Mouse (Mus musculus): Measurements from ENCODE around the gene Ppp4c. TPM values are rescaled to one million over a fixed set of nuclear protein-coding genes. Genes with fewer than 3 reads are reported as not detected.

Gene Ppp4c
- polyA plus RNA-seq (2016; fragmentation: Nextera tagmentation; extraction: Ambion mirVana): 233 and 325 TPM in 2 replicates

- no peaks in the 10 kb centered on the region for H3K9me3 ChIP-seq
- under 1% methylated on average over 75 of the region's 83 CpGs for WGBS
- H3K27ac ChIP-seq: peak within 1 kb of the TSS; percentile 97
- peak within 1 kb of the TSS; percentile 95 for H3K4me3 ChIP-seq
- peaks cover 37% of the 10 kb centered on the region for H3K4me1 ChIP-seq
- peak; percentile 99 for DNase-seq (ENCODE audit: low spot score)
- peaks cover 70% of the 10 kb centered on the region for H3K36me3 ChIP-seq
- H3K27me3 ChIP-seq (ENCODE audit: insufficient read depth, poor library complexity, severe bottlenecking): no peaks in the 10 kb centered on the region
Measured at GRCm38 (mm10) chr7:126791851-126792720, at the start of gene Ppp4c. Gene Ppp4c, minus strand, starts transcription at chr7:126792496.

- Histone ChIP-seq H3K9me3 (no peaks in the 10 kb centered on the region), H3K4me1 (0 out of 2 replicates have a peak, but pooled peaks cover 3% of the 10 kb centered on the region), H3K27me3 (ENCODE audit: insufficient read depth, poor library complexity, severe bottlenecking) (peaks cover 46% of the 10 kb centered on the region), H3K36me3 (no peaks in the 10 kb centered on the region), H3K4me3 (no peak overlapping the region), H3K27ac (no peak overlapping the region)
- 95% methylated on average over 1 of the region's 1 CpGs for WGBS
- no peak for DNase-seq (ENCODE audit: low spot score)
Measured at GRCm38 (mm10) chr7:126833294-126833693, 41.0 kb upstream of the Ppp4c start.

DNA sequence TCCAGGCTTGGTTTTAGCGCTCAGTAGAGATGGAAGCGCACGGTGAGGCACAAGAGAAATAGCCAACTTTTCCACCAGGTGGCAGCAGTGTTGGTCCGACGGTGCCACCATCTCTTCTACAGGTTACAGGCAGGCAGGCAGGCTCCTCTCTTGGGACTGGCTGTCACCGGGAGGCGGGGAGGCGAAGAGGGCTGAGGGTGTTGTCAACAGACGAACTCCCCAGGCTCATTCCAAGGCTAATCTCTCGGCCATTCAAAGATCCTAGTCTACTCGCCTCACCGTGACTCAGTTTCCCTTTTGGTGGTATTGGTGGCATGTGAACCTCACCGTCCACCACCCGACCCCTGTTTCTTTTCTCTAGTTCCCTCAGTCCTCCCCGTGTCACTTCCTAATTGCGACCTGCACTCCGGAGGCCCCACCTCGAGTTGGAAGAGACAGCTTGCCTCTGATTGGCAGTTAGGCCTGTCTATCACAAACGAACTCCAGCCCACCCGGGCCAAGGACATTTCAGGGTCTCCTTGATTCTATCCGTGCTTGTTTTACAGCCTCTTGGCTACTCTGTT, 39.8 kb upstream of the Ppp4c start:
- Histone ChIP-seq H3K4me1 (0 out of 2 replicates have a peak, but pooled peaks cover 3% of the 10 kb centered on the region), H3K4me3 (peak overlapping the region; percentile 56), H3K27ac (peak overlapping the region; percentile 67), H3K36me3 (no peaks in the 10 kb centered on the region), H3K27me3 (ENCODE audit: insufficient read depth, poor library complexity, severe bottlenecking) (peaks cover 52% of the 10 kb centered on the region), H3K9me3 (no peaks in the 10 kb centered on the region)
- 2% methylated on average over 21 of the region's 21 CpGs for WGBS
- DNase-seq (ENCODE audit: low spot score): peak; percentile 93

- Histone ChIP-seq H3K4me1 (0 out of 2 replicates have a peak, but pooled peaks cover 3% of the 10 kb centered on the region), H3K9me3 (no peaks in the 10 kb centered on the region), H3K36me3 (no peaks in the 10 kb centered on the region), H3K4me3 (peak within 1 kb of the TSS; percentile 56), H3K27ac (peak within 1 kb of the TSS; percentile 67), H3K27me3 (ENCODE audit: insufficient read depth, poor library complexity, severe bottlenecking) (peaks cover 52% of the 10 kb centered on the region)
- 53% methylated on average over 5 of the region's 5 CpGs for WGBS
- DNase-seq (ENCODE audit: low spot score): no peak
Measured at GRCm38 (mm10) chr7:126831539-126831938, 39.2 kb upstream of the Ppp4c start, which contains the start of gene 4930451I11Rik. Gene 4930451I11Rik, minus strand, starts transcription at chr7:126831639.

DNA sequence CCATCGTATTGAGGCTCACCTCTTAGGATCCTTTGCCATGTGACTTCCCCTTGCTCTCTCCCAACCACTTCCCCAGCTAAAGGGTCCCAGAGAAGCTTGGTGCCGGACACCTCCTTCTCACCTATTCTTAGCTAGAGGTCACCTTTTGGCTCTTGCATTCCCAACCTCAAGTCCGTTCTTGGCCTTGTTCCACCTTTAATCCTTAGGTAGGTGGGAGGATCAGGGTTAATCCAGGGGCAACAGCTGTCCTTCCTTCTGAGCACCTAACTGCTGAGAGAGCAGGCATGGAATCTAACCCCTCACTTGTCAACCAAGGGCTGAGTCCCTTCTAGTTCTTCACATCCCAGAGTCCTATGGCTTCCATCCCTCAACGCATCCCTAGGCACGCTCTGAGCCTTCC, 33.7 kb upstream of the Ppp4c start:
- WGBS: 62% methylated on average over 5 of the region's 5 CpGs
- Histone ChIP-seq H3K27ac (no peak overlapping the region), H3K4me3 (no peak overlapping the region), H3K36me3 (no peaks in the 10 kb centered on the region), H3K9me3 (no peaks in the 10 kb centered on the region), H3K27me3 (ENCODE audit: insufficient read depth, poor library complexity, severe bottlenecking) (peaks cover 75% of the 10 kb centered on the region), H3K4me1 (peaks cover 18% of the 10 kb centered on the region)
- no peak for DNase-seq (ENCODE audit: low spot score)

DNA sequence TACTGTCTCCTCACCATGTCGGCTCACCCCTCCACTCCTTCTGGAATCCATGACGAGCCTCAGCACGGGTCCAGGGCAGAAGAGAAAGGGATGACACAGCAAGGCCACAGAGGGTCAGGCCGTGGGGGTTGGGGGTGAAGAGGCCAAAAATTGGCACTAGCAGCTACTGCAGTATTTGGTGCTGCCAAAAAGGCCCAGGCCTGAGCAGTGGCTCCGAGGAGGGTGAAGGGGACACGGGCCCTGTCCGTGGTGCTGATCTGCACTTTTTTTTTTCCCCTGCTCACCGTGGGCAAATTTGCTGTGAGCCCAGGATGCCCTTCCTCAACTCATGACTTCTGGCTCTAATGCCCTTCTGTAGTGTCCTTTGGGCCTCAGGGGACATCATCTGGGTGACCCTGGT, 33.1 kb upstream of the Ppp4c start:
- peaks cover 69% of the 10 kb centered on the region for H3K27me3 ChIP-seq (ENCODE audit: insufficient read depth, poor library complexity, severe bottlenecking)
- H3K4me1 ChIP-seq: peaks cover 18% of the 10 kb centered on the region
- 20% methylated on average over 8 of the region's 8 CpGs for WGBS
- H3K9me3 ChIP-seq: no peaks in the 10 kb centered on the region
- H3K4me3 ChIP-seq: no peak overlapping the region
- no peak for DNase-seq (ENCODE audit: low spot score)
- H3K36me3 ChIP-seq: no peaks in the 10 kb centered on the region
- H3K27ac ChIP-seq: no peak overlapping the region

DNA sequence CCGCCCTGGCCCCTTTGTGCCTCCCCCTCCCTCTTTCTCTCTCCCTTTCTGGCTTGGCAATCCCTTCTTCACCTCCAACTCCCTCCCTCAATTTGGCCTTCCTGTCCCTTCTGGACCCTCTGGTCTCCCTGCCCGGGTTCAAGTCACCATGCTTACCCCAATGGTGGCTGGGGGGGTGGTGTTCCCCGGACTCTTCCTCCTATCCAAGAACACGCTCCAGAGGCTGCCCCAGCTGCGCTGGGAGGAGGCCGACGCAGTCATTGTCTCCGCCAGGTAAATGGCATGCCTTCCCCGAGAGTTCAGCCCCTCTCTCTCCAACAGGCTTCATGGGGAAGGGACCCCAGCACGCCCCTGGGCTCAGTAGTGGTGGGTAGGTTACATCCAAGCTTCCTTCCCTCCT, 31.6 kb upstream of the Ppp4c start:
- Histone ChIP-seq H3K4me1 (peaks cover 18% of the 10 kb centered on the region), H3K36me3 (no peaks in the 10 kb centered on the region), H3K4me3 (no peak overlapping the region), H3K27ac (no peak overlapping the region), H3K27me3 (ENCODE audit: insufficient read depth, poor library complexity, severe bottlenecking) (peaks cover 55% of the 10 kb centered on the region), H3K9me3 (no peaks in the 10 kb centered on the region)
- WGBS: 14% methylated on average over 10 of the region's 10 CpGs
- no peak for DNase-seq (ENCODE audit: low spot score)

- Histone ChIP-seq H3K27me3 (ENCODE audit: insufficient read depth, poor library complexity, severe bottlenecking) (peaks cover 49% of the 10 kb centered on the region), H3K4me3 (peak overlapping the region; percentile 54), H3K4me1 (peaks cover 18% of the 10 kb centered on the region), H3K9me3 (no peaks in the 10 kb centered on the region), H3K27ac (0 out of 2 replicates have a peak overlapping the region, but pooled peaks have one; percentile 25), H3K36me3 (no peaks in the 10 kb centered on the region)
- 1% methylated on average over 12 of the region's 19 CpGs for WGBS
- no peak for DNase-seq (ENCODE audit: low spot score)
Measured at GRCm38 (mm10) chr7:126823202-126823711, 31.0 kb upstream of the Ppp4c start.

GRCm38 (mm10) chr7:126822741-126823140, 30.4 kb upstream of the Ppp4c start:
- peaks cover 48% of the 10 kb centered on the region for H3K27me3 ChIP-seq (ENCODE audit: insufficient read depth, poor library complexity, severe bottlenecking)
- H3K27ac ChIP-seq: 0 out of 2 replicates have a peak overlapping the region, but pooled peaks have one; percentile 25
- no peak for DNase-seq (ENCODE audit: low spot score)
- H3K4me1 ChIP-seq: peaks cover 18% of the 10 kb centered on the region
- 5% methylated on average over 9 of the region's 9 CpGs for WGBS
- H3K9me3 ChIP-seq: no peaks in the 10 kb centered on the region
- H3K4me3 ChIP-seq: peak overlapping the region; percentile 54
- no peaks in the 10 kb centered on the region for H3K36me3 ChIP-seq

DNA sequence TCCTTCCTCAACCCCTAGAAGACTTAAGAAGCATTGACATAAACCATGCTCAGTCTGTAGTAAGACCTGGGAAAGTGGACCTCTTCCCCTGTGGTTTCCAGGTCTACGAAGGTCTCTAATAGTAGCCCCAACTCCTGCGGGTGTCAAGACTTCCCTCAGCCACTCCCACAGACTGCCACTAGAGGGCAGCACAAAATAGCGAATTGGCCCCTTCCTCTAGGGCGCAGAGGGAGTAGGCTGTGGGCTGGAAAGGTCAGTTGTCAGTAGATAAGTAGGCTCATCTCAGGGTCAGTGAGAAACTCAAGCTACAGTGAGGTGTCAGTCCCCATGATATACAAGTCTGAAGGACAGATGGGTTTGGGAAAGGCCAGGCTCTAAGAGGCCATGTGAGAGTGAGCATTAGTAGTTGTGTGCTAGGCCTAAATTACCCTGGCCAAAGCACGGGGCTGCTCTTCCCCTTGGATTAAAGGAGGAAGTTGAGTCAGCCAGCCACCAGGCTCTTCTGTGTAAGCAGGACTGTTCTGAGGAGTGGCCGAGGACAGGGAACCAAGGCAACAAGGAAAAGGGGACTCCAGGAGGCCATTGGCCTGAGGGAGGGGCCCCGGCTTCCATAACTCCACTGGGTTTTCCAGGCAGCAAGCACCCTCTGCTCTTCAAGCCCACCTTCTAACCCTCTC, 29.7 kb upstream of the Ppp4c start:
- H3K36me3 ChIP-seq: no peaks in the 10 kb centered on the region
- H3K9me3 ChIP-seq: no peaks in the 10 kb centered on the region
- 17% methylated on average over 7 of the region's 7 CpGs for WGBS
- no peak overlapping the region for H3K4me3 ChIP-seq
- peaks cover 18% of the 10 kb centered on the region for H3K4me1 ChIP-seq
- peaks cover 43% of the 10 kb centered on the region for H3K27me3 ChIP-seq (ENCODE audit: insufficient read depth, poor library complexity, severe bottlenecking)
- peak; percentile 90 for DNase-seq (ENCODE audit: low spot score)
- H3K27ac ChIP-seq: no peak overlapping the region

DNA sequence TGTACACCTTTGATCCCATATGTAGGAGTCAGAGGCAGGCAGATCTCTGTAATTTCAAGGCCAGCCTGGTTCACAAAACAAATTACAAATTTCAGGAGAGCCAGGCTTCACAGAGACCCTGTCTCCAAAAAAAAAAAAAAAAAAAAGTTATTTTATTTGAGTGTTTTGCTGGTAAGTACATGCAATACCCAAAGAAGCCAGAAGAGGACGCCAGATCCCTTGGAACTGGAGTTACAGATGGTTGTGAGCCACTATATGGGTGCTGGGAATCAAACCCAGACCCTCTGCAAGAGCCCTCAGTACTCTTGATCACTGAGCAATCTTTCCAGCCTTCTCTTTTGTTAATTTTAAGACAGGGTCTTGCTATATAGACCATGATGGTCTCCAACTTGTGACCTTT, 26.5 kb upstream of the Ppp4c start:
- WGBS: 35% methylated on average over 1 of the region's 1 CpGs
- no peak overlapping the region for H3K4me3 ChIP-seq
- DNase-seq (ENCODE audit: low spot score): no peak
- H3K9me3 ChIP-seq: no peaks in the 10 kb centered on the region
- H3K27ac ChIP-seq: no peak overlapping the region
- peaks cover 17% of the 10 kb centered on the region for H3K27me3 ChIP-seq (ENCODE audit: insufficient read depth, poor library complexity, severe bottlenecking)
- no peaks in the 10 kb centered on the region for H3K36me3 ChIP-seq
- H3K4me1 ChIP-seq: peaks cover 15% of the 10 kb centered on the region

DNA sequence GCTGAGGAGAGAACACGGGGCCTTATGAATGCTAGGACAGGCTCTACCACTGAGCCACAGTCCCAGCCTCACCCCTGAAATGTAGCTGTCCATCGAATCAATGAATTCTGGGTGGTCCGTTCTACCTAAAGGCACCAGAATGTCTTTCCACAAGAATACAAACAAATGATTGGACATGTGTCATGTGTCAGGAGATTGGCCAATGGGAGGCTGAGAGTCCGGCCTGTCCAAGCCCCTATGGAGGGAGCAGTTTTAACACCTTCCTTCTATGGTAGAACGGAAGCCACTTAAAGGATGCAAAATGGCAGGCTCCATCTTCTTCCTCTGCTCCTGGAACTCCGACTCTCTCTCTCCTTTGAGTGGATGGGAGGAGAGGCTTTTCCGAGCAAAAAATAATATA, 25.3 kb upstream of the Ppp4c start:
- Histone ChIP-seq H3K4me3 (no peak overlapping the region), H3K27ac (no peak overlapping the region), H3K4me1 (peaks cover 5% of the 10 kb centered on the region), H3K36me3 (no peaks in the 10 kb centered on the region), H3K9me3 (no peaks in the 10 kb centered on the region), H3K27me3 (ENCODE audit: insufficient read depth, poor library complexity, severe bottlenecking) (peaks cover 12% of the 10 kb centered on the region)
- no peak for DNase-seq (ENCODE audit: low spot score)
- 83% methylated on average over 7 of the region's 7 CpGs for WGBS

All from heart, embryonic 10.5 days (tissue).